Mouse (Mus musculus): ENCODE results near the gene Lrrc28. TPM values are rescaled to one million over a fixed set of nuclear protein-coding genes. Genes with fewer than 3 reads are reported as not detected.

The Lrrc28 gene
- total RNA-seq (2014; fragmentation: Nextera tagmentation) (28.8 and 41.2 TPM in 2 replicates), total RNA-seq (2017) (9.3 and 16.6 TPM in 2 replicates), polyA plus RNA-seq (2012) (8.9 and 11.4 TPM in 2 replicates)

- H3K4me3 ChIP-seq (ENCODE audit: low read depth, low read length) = peak within 1 kb of the TSS; percentile 87
- no peak for TF ChIP-seq GATA2 (IDR thresholded peaks at IDR 0.05; ENCODE audit: borderline replicate concordance, low read depth, low read length)
- TF ChIP-seq POLR2AphosphoS5 (IDR thresholded peaks at IDR 0.05; ENCODE audit: insufficient replicate concordance, low read depth, low read length) = no peak
- TF ChIP-seq GATA1 (IDR thresholded peaks at IDR 0.05; ENCODE audit: borderline replicate concordance, low read length) = no peak
- no peak for TF ChIP-seq TAL1 (conservative IDR thresholded peaks at IDR 0.05; ENCODE audit: low read depth, low read length)
- TF ChIP-seq CTCF (IDR thresholded peaks at IDR 0.05; ENCODE audit: low read depth, low read length) = no peak
Observed at GRCm38 (mm10) chr7:67644833-67645680, at the start of gene Lrrc28. Lrrc28 (minus strand) TSS chr7:67645268.

GRCm38 (mm10) chr7:67692791-67693538 lies 47.9 kb upstream of the Lrrc28 start:
- Histone ChIP-seq H3K4me1 (ENCODE audit: insufficient read depth, low read depth, low read length) (no peaks in the 10 kb centered on the region), H3K27me3 (ENCODE audit: insufficient read depth, low read length) (no peaks in the 10 kb centered on the region), H3K4me3 (ENCODE audit: low read depth, low read length) (no peak overlapping the region), H3K36me3 (replicated peaks) (no peaks in the 10 kb centered on the region), H3K9me3 (replicated peaks) (peaks cover 19% of the 10 kb centered on the region)
- DNase-seq (ENCODE audit: low spot score) (no peak), ATAC-seq (ENCODE audit: extremely low read depth, insufficient number of reproducible peaks, low FRiP score, poor library complexity, severe bottlenecking) (no peak)
- no peak for TF ChIP-seq GATA1 (IDR thresholded peaks at IDR 0.05; ENCODE audit: borderline replicate concordance, low read length)
- no peak for TF ChIP-seq TAL1 (conservative IDR thresholded peaks at IDR 0.05; ENCODE audit: low read depth, low read length)
- no peak for TF ChIP-seq CTCF (IDR thresholded peaks at IDR 0.05; ENCODE audit: low read depth, low read length)
- TF ChIP-seq GATA2 (IDR thresholded peaks at IDR 0.05; ENCODE audit: borderline replicate concordance, low read depth, low read length) = no peak
- TF ChIP-seq POLR2AphosphoS5 (IDR thresholded peaks at IDR 0.05; ENCODE audit: insufficient replicate concordance, low read depth, low read length) = no peak

More at GRCm38 (mm10) chr7:67644833-67645680, at the start of gene Lrrc28:
- peaks cover 10% of the 10 kb centered on the region for H3K36me3 ChIP-seq (replicated peaks)
- ATAC-seq (ENCODE audit: extremely low read depth, insufficient number of reproducible peaks, low FRiP score, poor library complexity, severe bottlenecking) = peak; percentile 95
- H3K27me3 ChIP-seq (ENCODE audit: insufficient read depth, low read length) = no peaks in the 10 kb centered on the region
- peaks cover 9% of the 10 kb centered on the region for H3K4me1 ChIP-seq (ENCODE audit: insufficient read depth, low read depth, low read length)
- peak; percentile 85 for DNase-seq (ENCODE audit: low spot score)
- no peaks in the 10 kb centered on the region for H3K9me3 ChIP-seq (replicated peaks)

- Histone ChIP-seq H3K4me3 (ENCODE audit: low read depth, low read length) (no peak overlapping the region), H3K4me1 (ENCODE audit: insufficient read depth, low read depth, low read length) (no peaks in the 10 kb centered on the region), H3K27me3 (ENCODE audit: insufficient read depth, low read length) (no peaks in the 10 kb centered on the region), H3K9me3 (replicated peaks) (peaks cover 19% of the 10 kb centered on the region), H3K36me3 (replicated peaks) (no peaks in the 10 kb centered on the region)
- ATAC-seq (ENCODE audit: extremely low read depth, insufficient number of reproducible peaks, low FRiP score, poor library complexity, severe bottlenecking) (no peak), DNase-seq (ENCODE audit: low spot score) (no peak)
- TF ChIP-seq GATA1 (IDR thresholded peaks at IDR 0.05; ENCODE audit: borderline replicate concordance, low read length) = no peak
- TF ChIP-seq GATA2 (IDR thresholded peaks at IDR 0.05; ENCODE audit: borderline replicate concordance, low read depth, low read length) = no peak
- no peak for TF ChIP-seq POLR2AphosphoS5 (IDR thresholded peaks at IDR 0.05; ENCODE audit: insufficient replicate concordance, low read depth, low read length)
- no peak for TF ChIP-seq TAL1 (conservative IDR thresholded peaks at IDR 0.05; ENCODE audit: low read depth, low read length)
Observed at GRCm38 (mm10) chr7:67692141-67692540, 47.1 kb upstream of the Lrrc28 start.

GRCm38 (mm10) chr7:67691036-67691435 lies 46.0 kb upstream of the Lrrc28 start:
- Histone ChIP-seq H3K27me3 (ENCODE audit: insufficient read depth, low read length) (no peaks in the 10 kb centered on the region), H3K36me3 (replicated peaks) (no peaks in the 10 kb centered on the region), H3K4me3 (ENCODE audit: low read depth, low read length) (no peak overlapping the region), H3K9me3 (replicated peaks) (peaks cover 18% of the 10 kb centered on the region), H3K4me1 (ENCODE audit: insufficient read depth, low read depth, low read length) (no peaks in the 10 kb centered on the region)
- TF ChIP-seq POLR2AphosphoS5 (IDR thresholded peaks at IDR 0.05; ENCODE audit: insufficient replicate concordance, low read depth, low read length) (no peak), TAL1 (conservative IDR thresholded peaks at IDR 0.05; ENCODE audit: low read depth, low read length) (no peak), GATA1 (IDR thresholded peaks at IDR 0.05; ENCODE audit: borderline replicate concordance, low read length) (no peak), CTCF (IDR thresholded peaks at IDR 0.05; ENCODE audit: low read depth, low read length) (no peak), GATA2 (IDR thresholded peaks at IDR 0.05; ENCODE audit: borderline replicate concordance, low read depth, low read length) (no peak)
- ATAC-seq (ENCODE audit: extremely low read depth, insufficient number of reproducible peaks, low FRiP score, poor library complexity, severe bottlenecking) (no peak), DNase-seq (ENCODE audit: low spot score) (no peak)

GRCm38 (mm10) chr7:67689793-67690192 lies 44.7 kb upstream of the Lrrc28 start:
- no peak for ATAC-seq (ENCODE audit: extremely low read depth, insufficient number of reproducible peaks, low FRiP score, poor library complexity, severe bottlenecking)
- Histone ChIP-seq H3K9me3 (replicated peaks) (peaks cover 17% of the 10 kb centered on the region), H3K36me3 (replicated peaks) (no peaks in the 10 kb centered on the region), H3K4me1 (ENCODE audit: insufficient read depth, low read depth, low read length) (no peaks in the 10 kb centered on the region), H3K4me3 (ENCODE audit: low read depth, low read length) (no peak overlapping the region), H3K27me3 (ENCODE audit: insufficient read depth, low read length) (no peaks in the 10 kb centered on the region)
- TF ChIP-seq CTCF (IDR thresholded peaks at IDR 0.05; ENCODE audit: low read depth, low read length) (no peak), GATA1 (IDR thresholded peaks at IDR 0.05; ENCODE audit: borderline replicate concordance, low read length) (no peak), POLR2AphosphoS5 (IDR thresholded peaks at IDR 0.05; ENCODE audit: insufficient replicate concordance, low read depth, low read length) (no peak), TAL1 (conservative IDR thresholded peaks at IDR 0.05; ENCODE audit: low read depth, low read length) (no peak)
- DNase-seq (ENCODE audit: low spot score) = no peak

GRCm38 (mm10) chr7:67688281-67688680 lies 43.2 kb upstream of the Lrrc28 start:
- TF ChIP-seq CTCF (IDR thresholded peaks at IDR 0.05; ENCODE audit: low read depth, low read length) = no peak
- TF ChIP-seq POLR2AphosphoS5 (IDR thresholded peaks at IDR 0.05; ENCODE audit: insufficient replicate concordance, low read depth, low read length) = no peak
- TF ChIP-seq GATA1 (IDR thresholded peaks at IDR 0.05; ENCODE audit: borderline replicate concordance, low read length) = no peak
- no peak for TF ChIP-seq GATA2 (IDR thresholded peaks at IDR 0.05; ENCODE audit: borderline replicate concordance, low read depth, low read length)
- TF ChIP-seq TAL1 (conservative IDR thresholded peaks at IDR 0.05; ENCODE audit: low read depth, low read length) = no peak
- Histone ChIP-seq H3K27me3 (ENCODE audit: insufficient read depth, low read length) (no peaks in the 10 kb centered on the region), H3K36me3 (replicated peaks) (no peaks in the 10 kb centered on the region), H3K9me3 (replicated peaks) (peaks cover 14% of the 10 kb centered on the region), H3K4me3 (ENCODE audit: low read depth, low read length) (no peak overlapping the region), H3K4me1 (ENCODE audit: insufficient read depth, low read depth, low read length) (no peaks in the 10 kb centered on the region)
- no peak for ATAC-seq (ENCODE audit: extremely low read depth, insufficient number of reproducible peaks, low FRiP score, poor library complexity, severe bottlenecking)
- no peak for DNase-seq (ENCODE audit: low spot score)
